Mouse (Mus musculus) adrenal gland, postnatal 14 days (tissue): ENCODE results near the gene L3mbtl2. TPM values are rescaled to one million over a fixed set of nuclear protein-coding genes. Genes with fewer than 3 reads are reported as not detected.

Experiments
- DNase-seq: peaks from one replicate; pipeline ENCODE4 v3.0.0; 2021; ENCODE audit warnings: mixed read lengths
- total RNA-seq: library from RNA; stranded (reverse); gene quantifications from 2 replicates; pipeline ENCODE4 v1.2.3, GENCODE M21; 2021

Gene L3mbtl2
- total RNA-seq, 1 experiment from 2014 or later, result 18.1 TPM

DNA sequence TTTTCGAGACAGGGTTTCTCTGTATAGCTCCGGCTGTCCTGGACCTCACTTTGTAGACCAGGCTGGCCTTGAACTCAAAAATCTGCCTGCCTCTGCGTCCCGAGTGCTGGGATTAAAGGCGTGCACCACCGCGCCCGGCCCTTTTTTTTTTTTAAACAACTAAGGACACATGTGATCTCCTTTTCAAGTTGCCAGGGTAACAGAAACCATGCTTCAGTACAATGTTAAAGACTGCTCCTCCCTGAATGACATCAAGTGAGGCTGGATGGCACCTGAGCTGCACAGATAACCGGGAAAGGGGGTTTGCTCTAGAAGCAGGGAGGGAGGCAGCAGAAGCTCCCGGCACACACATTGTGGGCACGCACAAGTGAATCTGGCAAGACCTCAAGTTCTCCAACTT is 45.3 kb downstream of the L3mbtl2 start:
- DNase-seq, result no peak

DNA sequence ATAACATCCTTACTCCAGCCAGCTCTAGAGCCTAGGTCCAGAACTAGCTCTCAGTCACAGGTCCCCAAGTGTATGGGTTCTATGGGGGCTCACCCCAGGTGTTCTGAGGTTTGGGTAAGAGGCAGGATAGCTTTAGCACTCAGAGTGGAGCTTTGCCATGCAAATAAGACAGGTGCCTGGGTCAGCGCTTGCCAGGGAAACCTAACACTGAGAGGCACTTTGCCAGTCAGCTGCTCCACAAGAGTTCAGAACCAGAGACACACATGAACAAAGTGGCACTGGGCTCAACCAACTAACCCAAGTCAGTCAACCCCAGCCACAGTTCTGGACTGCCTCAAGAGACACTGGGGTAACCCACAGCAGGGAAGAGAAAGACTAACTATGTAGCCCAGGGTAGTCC is 46.0 kb downstream of the L3mbtl2 start:
- DNase-seq, result no peak

DNA sequence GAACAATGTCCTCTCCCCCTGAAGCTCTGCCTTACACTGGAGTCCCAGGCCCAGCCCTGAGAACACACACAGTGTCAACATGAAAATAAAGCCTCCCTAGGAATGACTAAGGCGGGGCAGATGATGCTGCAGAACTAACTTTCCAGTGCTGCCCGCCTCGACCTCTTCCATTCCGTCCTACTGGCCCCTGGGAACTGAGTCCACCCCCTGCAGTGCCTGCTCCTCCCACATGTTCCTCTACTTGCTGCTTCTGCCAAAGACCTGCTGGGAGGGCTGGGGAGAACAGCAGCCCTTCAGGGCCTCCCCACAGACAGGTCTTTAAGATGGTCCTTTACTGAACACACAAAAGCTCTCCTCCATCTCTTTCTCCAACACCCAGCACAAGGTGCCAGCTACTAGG is 47.1 kb downstream of the L3mbtl2 start:
- DNase-seq, result no peak

DNA sequence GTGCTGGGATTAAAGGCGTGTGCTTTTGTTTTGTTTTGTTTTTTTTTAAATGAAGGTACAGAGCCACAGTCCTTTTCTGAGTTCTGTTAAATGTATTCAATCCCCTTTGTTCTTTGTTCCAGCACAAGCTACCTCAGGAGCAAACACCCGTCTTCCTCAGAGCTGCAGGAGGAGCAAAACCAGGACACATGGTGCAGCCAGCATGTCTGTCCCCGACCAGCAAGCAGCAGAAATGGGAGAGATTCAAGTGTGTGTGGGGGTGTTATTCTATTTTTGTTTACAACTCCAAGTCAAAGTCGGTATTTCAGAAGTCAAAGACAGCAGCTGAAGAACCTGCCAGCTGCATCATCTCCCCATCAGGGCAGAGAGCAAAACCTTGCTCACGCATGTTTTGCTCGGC is 50.1 kb downstream of the L3mbtl2 start:
- DNase-seq, result no peak

DNA sequence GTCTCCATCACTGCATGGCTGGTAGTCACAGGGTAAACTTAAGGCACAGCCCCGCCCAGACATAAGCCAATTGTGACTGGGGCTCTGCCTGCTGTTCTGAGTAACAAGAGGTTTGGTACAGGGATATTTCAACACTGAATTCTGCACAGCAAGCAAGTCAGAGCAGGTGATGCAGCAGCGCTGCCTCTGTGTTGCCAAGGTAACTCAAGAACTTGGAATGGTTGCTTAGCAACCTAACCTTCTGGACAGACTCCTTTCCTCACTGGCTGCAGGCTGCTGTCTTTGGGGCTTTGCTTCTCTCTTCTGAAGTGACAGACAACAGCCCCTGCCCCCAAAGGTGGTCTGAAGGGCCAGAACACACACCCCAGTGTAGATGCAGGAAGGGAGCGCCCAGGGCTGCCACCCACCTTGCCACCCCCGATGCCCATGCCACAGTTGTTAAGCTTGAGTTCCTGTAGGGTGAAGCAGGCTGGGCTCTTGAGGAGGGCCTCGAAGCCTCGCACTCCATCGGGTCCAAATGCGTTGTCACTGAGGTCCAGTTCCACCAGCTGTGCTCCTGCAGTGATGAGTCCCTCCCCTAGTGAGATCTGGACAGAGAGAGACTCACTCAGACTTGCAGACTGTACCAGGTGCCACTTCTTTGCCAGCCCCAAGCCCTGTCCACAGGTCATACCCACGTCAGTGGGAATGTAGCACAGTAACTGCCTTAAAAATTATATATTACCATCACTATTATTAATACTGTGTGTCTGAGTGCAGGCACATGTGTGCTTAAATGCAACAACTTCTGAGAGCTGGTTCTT is 54.8 kb downstream of the L3mbtl2 start:
- no peak for DNase-seq

DNA sequence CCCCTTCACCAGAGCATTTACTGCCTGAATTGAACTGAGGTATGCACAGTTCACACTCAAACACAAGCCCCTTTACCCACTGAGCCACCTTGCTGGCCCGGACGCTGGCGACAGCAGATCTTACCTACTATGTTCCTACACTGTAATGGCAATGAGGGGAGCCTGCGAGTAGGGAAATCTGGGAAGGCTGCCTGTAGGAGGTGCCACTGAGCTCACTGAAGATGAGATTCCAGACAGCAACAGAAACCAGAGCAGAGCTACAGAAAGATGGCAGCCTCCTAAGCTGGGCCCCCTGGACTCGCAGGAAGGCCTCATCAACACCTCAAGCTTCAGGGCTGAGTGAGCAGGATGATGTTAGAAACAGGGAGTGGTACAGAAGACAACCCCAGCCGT is 55.4 kb downstream of the L3mbtl2 start:
- DNase-seq, result no peak

DNA sequence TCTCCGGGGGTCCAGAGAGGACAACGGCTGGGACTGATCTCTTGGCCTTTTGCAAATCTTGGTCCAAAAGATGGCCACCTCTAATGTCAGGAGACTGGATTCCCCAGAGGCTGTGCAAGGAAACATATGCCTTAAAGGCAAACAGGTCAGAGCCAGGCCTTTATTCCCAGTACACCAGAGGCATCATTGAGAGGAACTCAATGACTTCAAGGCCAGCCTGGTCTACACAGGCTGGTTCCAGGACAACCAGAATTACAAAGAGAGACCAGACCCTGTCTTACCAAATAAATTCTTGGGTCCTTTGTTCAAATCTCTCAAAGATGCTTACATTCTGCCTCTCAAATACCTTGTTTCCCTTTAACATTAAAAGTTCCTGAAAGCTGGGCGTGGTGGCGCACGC is 58.7 kb downstream of the L3mbtl2 start:
- DNase-seq, result no peak

DNA sequence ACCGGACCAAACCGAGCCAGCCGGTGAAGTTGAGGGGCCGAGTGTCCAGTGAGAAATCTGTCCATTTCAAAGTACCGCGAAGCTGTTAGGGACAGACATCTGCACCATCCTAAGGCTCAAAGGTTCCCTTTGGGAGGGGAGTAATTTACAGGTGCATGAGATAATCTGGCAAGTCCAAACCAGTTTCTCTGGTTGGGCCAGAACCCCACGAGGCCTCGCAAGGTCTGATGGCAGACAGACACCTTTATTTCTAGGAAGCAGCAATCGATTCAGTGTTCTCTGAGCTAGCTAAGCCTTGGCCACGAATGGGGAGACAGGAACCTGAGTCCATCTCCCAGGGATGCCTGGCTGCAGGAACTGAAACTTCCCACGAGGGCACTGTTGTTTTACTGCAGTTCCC is 60.0 kb downstream of the L3mbtl2 start:
- no peak for DNase-seq

DNA sequence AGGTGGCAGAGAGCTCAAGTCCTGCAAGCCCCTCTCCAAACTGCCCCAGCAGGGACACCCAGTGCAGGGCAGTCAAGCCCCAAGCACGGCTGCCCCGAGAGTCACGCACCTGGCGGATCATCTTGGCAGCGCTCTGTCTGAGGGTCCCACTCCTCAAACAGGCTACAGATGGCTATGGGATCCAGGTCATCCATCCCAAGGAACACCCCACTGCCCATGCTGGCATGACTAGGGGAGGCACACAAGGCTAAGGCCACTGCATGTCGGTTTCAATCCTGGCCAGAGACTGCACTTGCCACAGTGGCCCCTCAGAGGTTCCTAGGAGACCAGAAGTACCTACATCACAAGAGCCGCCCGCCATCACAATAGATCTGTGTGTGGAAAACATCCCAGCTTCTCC is 62.3 kb downstream of the L3mbtl2 start:
- no peak for DNase-seq

DNA sequence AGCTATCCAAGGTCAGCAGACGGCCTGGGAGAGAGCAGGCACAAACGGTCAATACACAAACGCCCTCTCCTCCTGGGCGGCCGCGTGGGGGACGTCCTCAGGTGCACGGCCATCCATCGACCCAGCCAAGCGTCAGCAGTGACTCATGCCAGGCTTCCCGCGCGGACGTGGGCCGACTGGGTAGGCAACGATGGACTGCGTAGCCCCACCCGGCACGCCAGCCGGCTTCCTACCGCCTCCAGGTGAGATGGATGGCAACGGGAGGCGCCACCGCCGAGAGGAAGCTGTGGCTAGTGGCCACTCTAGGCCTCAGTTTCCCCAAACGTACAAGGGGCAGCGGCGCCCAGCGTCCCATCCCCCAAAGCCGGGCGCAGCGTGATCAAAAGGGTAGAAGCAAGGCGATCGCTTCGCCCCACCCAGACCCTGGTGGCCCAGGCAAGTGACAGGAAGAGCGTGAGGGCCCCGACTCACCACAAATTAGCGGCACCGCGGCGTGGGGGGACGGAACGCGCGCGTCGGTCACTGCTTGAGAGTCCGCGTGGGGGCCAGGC is 65.6 kb downstream of the L3mbtl2 start:
- peak; percentile 58 for DNase-seq

DNA sequence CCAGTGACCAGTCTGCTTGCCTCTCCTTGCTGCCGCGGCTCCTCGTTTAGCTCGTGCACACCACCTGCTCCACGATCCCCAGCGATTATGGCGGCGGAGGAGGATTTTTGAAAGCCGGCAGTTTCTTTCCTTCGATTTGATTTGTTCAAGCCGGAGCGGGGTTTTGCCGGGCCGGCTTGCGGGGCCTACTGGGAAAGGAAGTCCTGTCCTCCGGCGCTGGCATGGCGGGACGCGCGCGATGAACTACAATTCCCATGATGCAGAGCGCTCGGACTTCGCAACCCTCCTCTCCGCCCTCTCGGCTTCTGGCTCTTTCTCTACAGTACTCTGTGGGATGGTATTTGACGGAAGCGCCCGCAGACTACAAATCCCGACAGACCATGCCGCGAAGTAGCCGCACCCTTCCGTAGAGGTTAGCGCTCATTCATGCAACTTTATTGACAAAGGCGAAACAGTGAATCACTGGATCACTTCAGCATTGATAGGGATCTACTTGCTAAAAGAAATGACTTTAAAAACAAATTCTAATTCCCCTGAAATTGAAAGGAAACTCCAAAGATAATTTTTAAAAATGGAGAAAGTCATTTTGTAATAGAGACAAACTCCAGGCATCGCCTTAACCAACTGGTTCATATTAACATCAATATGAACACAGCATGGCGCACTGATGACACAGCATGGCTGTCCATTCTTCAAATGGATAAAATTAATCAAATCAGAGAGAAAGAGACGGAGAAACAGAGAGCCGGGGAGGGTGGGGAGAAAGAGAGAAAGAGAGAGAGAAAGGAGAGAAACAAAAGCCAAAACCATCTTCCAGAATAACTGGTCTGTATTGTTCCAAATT is 66.3 kb downstream of the L3mbtl2 start:
- peak; percentile 98 for DNase-seq

DNA sequence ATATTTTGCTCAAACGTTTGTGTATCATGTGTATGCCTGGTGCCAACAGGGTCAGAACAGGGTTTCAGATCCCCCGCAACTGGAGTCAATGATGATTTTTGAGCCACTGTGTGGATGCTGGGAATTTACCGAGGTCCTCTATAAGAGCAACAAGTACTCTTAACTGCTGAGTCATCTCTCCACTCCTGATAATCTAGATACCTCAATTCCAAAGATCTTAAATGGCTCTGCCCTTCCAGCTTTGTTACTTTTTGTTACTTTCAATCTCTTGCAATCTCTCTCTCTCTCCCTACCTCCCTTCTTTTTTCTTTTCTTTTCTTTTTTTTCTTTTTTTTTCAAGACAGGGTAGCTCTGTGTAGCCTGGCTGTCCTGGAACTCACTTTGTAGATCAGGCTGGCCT is 71.4 kb downstream of the L3mbtl2 start:
- no peak for DNase-seq

Other genes starting within 250 kb of the L3mbtl2 start
- 118 and 119 TPM in 2 replicates for gene Rbx1, start 197.6 kb upstream of the L3mbtl2 start, total RNA-seq
- 68.0 and 79.0 TPM in 2 replicates for gene Ep300, start 78.5 kb upstream of the L3mbtl2 start, total RNA-seq
- 5.2 TPM in 2 replicates for gene Chadl, start 33.4 kb downstream of the L3mbtl2 start, total RNA-seq
- gene Zc3h7b, start 81.2 kb downstream of the L3mbtl2 start, total RNA-seq, result 73.8 and 81.9 TPM in 2 replicates
- gene Rangap1, start 81.6 kb downstream of the L3mbtl2 start, total RNA-seq, result 61.7 and 61.8 TPM in 2 replicates
- 71.4 and 98.5 TPM in 2 replicates for gene Tef, start 138.5 kb downstream of the L3mbtl2 start, total RNA-seq
- 124 and 147 TPM in 2 replicates for gene Tob2, start 194.9 kb downstream of the L3mbtl2 start, total RNA-seq
- gene Phf5a, start 208.0 kb downstream of the L3mbtl2 start, total RNA-seq, result 63.4 and 65.5 TPM in 2 replicates
- gene Aco2, start 208.4 kb downstream of the L3mbtl2 start, total RNA-seq, result 2,377 and 2,604 TPM in 2 replicates